Mouse (Mus musculus) ES-Bruce4 (cell line): ENCODE results near the gene Wars. TPM values are rescaled to one million over a fixed set of nuclear protein-coding genes. Genes with fewer than 3 reads are reported as not detected.

Experiments
- H3K27ac ChIP-seq: 2 replicates; pipeline ENCODE4 v1.5.1; 2012; ENCODE audit warnings: low read length, inconsistent platforms; ENCODE audit not compliant: insufficient read depth
- H3K27me3 ChIP-seq: 2 replicates; pipeline ENCODE4 v1.6.1; 2012; ENCODE audit warnings: mild to moderate bottlenecking, low read length, inconsistent platforms; ENCODE audit not compliant: control insufficient read depth, poor library complexity, insufficient read depth, severe bottlenecking
- H3K36me3 ChIP-seq: 2 replicates; pipeline ENCODE4 v1.6.1; 2012; ENCODE audit warnings: inconsistent platforms, mild to moderate bottlenecking, low read length, moderate library complexity; ENCODE audit not compliant: control insufficient read depth, poor library complexity, insufficient read depth, severe bottlenecking
- H3K4me1 ChIP-seq: one replicate; pipeline ENCODE4 v1.8.1; 2011; ENCODE audit warnings: low read length; ENCODE audit not compliant: control insufficient read depth, insufficient read depth
- H3K4me3 ChIP-seq: 2 replicates; pipeline ENCODE4 v1.5.1; 2011; ENCODE audit warnings: low read depth, mild to moderate bottlenecking, low read length
- H3K9ac ChIP-seq: 2 replicates; pipeline ENCODE4 v1.6.1; 2012; ENCODE audit warnings: low read depth, mild to moderate bottlenecking, inconsistent platforms; ENCODE audit not compliant: poor library complexity, severe bottlenecking
- H3K9me3 ChIP-seq: replicated peaks from 2 replicates; pipeline ENCODE4 v1.6.1; 2012; ENCODE audit warnings: mild to moderate bottlenecking, low read length, inconsistent platforms; ENCODE audit not compliant: control insufficient read depth, poor library complexity, insufficient read depth, severe bottlenecking
- CTCF ChIP-seq: IDR thresholded peaks from one replicate; pipeline ENCODE4 v1.8.1; 2011; ENCODE audit warnings: low read depth, low read length
- EP300 ChIP-seq: IDR thresholded peaks from 2 replicates; pipeline ENCODE4 v1.6.1; 2011; ENCODE audit warnings: low read depth, low read length; ENCODE audit not compliant: insufficient read depth
- POLR2A ChIP-seq: IDR thresholded peaks from one replicate; pipeline ENCODE4 v1.8.1; 2011; ENCODE audit warnings: low read length; ENCODE audit not compliant: insufficient read depth
- polyA plus RNA-seq: library from polyadenylated mRNA; stranded (reverse); fragments of >200 nt; gene quantifications from 2 replicates; pipeline ENCODE4 v1.2.4, GENCODE M21; 2011; ENCODE audit warnings: low read depth; ENCODE audit not compliant: missing spikeins, insufficient read depth, insufficient read length

The Wars gene
- polyA plus RNA-seq, 1 experiment, result 68.0 TPM

DNA sequence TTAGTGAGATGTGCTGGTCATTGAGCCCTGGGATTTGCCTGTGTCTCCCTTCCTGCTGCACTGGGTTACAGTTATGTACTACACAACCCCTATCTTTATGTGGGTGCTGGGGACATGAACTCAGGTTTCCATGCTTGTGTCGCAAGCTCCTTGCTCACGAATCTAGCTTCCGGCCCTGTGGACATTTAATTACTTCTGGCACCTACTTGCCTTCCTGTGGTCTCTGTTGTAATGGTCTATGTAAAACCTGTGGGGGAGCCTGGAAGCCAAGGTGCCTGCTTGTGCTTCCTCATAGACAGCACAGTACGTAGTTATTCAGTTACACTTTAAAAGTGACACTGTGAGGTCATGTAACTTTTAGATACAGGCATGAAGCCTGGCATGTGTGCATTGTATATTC, 43.5 kb upstream of the Wars start:
- TF ChIP-seq POLR2A (no peak), EP300 (no peak), CTCF (no peak)
- H3K4me3 ChIP-seq, result no peak overlapping the region
- no peak overlapping the region for H3K27ac ChIP-seq
- H3K9me3 ChIP-seq, result no peaks in the 10 kb centered on the region
- no peak overlapping the region for H3K9ac ChIP-seq
- no peaks in the 10 kb centered on the region for H3K27me3 ChIP-seq
- H3K4me1 ChIP-seq, result no peaks in the 10 kb centered on the region
- no peaks in the 10 kb centered on the region for H3K36me3 ChIP-seq

DNA sequence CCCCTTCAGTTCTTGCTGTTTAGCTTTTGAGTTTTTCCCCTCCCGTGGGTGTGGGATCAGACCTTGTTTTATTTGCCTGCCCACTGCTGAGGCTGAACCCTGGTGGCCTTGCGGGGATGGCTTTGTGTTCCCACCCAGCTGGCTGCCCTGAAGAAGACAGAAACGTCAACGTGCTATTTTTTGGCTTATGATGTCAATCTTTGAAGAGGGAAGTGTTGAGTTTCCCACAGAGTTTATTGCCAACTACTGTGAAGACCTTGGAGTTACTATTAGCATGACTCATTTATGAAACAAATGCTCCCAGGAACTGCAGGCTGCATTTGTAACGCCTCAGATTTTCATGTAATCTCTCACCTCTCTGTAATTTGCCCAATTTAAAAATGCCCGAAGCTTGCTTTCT, 42.9 kb upstream of the Wars start:
- Histone ChIP-seq H3K9me3 (no peaks in the 10 kb centered on the region), H3K27me3 (no peaks in the 10 kb centered on the region), H3K9ac (no peak overlapping the region), H3K27ac (no peak overlapping the region), H3K4me3 (no peak overlapping the region), H3K36me3 (no peaks in the 10 kb centered on the region), H3K4me1 (no peaks in the 10 kb centered on the region)
- TF ChIP-seq EP300, result no peak
- no peak for TF ChIP-seq POLR2A
- no peak for TF ChIP-seq CTCF

DNA sequence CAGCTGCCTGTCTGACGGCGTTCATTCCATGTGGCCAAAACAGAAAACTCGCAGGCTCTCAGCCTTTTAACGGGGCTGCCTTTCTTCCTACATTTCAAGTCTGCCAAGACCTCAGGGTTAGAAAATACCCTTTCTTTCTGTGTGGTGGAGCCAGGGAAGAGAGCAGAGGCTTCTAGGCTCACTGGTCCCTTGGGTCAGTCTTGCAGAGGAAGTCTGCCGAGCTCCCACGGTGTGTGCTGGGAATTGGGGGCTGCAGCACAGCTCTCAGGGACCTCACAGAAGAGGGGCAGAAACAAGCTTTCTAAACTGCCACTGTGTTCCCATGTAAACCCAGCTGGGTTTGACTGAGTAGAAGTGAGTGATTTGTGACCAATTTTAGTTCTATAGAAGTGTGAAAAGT, 40.3 kb upstream of the Wars start:
- H3K9me3 ChIP-seq, result no peaks in the 10 kb centered on the region
- H3K36me3 ChIP-seq, result no peaks in the 10 kb centered on the region
- H3K4me1 ChIP-seq, result no peaks in the 10 kb centered on the region
- H3K4me3 ChIP-seq, result no peak overlapping the region
- TF ChIP-seq EP300 (no peak), POLR2A (no peak), CTCF (no peak)
- no peaks in the 10 kb centered on the region for H3K27me3 ChIP-seq
- H3K9ac ChIP-seq, result no peak overlapping the region
- no peak overlapping the region for H3K27ac ChIP-seq

DNA sequence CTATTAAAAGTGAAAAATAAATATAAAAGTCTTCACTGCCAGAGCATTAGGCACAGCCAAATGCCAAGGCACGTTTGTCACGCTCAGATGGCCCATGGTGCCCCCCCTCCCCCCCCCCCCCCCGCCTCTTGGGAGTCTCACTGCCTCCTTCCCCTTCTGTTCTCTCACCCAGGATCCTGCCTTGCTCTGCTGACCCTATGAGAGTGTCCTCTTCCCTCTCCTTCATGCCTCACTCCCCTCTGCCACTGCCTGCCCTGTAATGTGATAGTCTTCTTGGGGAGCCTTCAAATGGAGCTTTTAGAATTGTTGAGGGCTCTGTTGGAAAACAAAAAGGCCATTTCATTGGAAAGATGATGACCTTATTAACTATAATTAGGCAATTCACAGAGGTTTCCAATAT, 38.1 kb upstream of the Wars start:
- no peaks in the 10 kb centered on the region for H3K36me3 ChIP-seq
- H3K9ac ChIP-seq, result no peak overlapping the region
- H3K4me1 ChIP-seq, result no peaks in the 10 kb centered on the region
- H3K4me3 ChIP-seq, result no peak overlapping the region
- no peaks in the 10 kb centered on the region for H3K27me3 ChIP-seq
- H3K27ac ChIP-seq, result no peak overlapping the region
- H3K9me3 ChIP-seq, result no peaks in the 10 kb centered on the region
- TF ChIP-seq CTCF, result no peak

DNA sequence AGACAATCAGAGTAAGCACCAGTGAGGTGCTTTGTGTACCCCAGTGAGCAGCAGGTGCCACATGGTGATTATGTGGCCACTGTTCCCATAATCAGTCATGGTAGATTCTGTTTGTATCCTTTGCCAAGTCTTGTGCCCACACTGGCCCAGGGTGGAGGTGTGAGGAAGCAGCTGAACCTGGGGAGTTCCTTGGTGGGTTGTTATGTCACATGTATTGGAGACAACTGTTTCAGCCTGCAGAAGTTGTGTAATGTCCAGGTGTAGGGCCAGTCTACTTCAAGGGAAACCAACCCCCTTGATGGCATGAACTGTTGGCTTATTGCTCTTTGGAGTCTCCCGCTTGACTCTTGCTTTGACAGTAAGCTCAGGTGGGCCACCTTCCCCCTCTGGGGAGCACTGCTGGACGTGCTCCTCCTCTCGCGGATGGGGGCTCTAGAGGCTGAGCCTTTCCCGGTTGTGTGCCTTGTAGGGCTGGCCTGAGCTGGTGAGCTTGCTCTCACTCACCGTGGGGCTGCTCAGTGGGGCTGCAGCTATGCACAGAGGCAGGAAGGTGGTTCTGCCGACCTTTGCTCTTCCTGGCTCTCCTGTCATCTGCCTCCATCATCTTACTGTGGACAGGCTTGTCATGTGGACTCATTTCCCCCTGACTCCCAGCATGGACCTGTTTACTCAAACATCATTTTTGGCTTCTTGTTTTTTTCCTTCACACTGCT, 37.5 kb upstream of the Wars start:
- H3K4me1 ChIP-seq, result no peaks in the 10 kb centered on the region
- TF ChIP-seq CTCF (no peak), EP300 (no peak), POLR2A (no peak)
- H3K4me3 ChIP-seq, result no peak overlapping the region
- no peaks in the 10 kb centered on the region for H3K27me3 ChIP-seq
- no peak overlapping the region for H3K27ac ChIP-seq
- H3K36me3 ChIP-seq, result no peaks in the 10 kb centered on the region
- no peaks in the 10 kb centered on the region for H3K9me3 ChIP-seq
- H3K9ac ChIP-seq, result no peak overlapping the region

DNA sequence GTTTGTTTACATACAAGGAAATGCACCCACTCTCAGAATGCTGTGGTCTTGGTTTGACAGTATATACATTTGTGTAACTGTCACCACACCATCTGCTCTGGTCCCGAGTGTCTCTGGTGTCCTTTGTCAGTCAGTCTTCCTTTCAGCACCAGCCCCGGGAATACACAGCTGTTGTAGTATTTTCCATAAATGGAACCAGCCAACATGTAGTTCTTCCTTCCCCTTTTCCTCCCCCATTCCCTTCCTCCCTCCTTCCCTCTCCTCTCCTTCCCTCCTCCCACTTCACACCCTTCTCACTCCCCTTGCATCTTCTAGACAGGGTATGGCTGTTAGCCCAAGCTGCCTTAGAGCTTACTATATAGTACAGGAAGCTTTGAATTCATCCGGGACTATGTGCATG, 35.5 kb upstream of the Wars start:
- Histone ChIP-seq H3K27ac (no peak overlapping the region), H3K4me1 (peaks cover 1% of the 10 kb centered on the region), H3K36me3 (no peaks in the 10 kb centered on the region), H3K4me3 (no peak overlapping the region), H3K9me3 (no peaks in the 10 kb centered on the region), H3K9ac (no peak overlapping the region), H3K27me3 (no peaks in the 10 kb centered on the region)
- no peak for TF ChIP-seq POLR2A
- TF ChIP-seq CTCF, result no peak
- TF ChIP-seq EP300, result no peak
